Comparison of ENCODE assay signal across 15 mouse cellular contexts in genomic region chr11:118750745-118751330, GRCm38 (mm10).
DNase-seq lines count a peak whose midpoint lies in the region; ATAC-seq and TF ChIP-seq lines count a peak whose summit lies in the region.
"Had no signal": no experiment of that assay in that cellular context is flagged by ENCODE, and none has a peak within 500 bp of the region (broad histone marks: within the 10 kb centered on the region; RNA-seq: fewer than 3 reads in every experiment).

No protein-coding gene starts in this region.

- no peaks in the 10 kb centered on the region for H3K9me3 ChIP-seq in forebrain, embryonic 13.5 days (replicated peaks)
- H3K9me3 ChIP-seq in forebrain, embryonic 10.5 days, result no peaks in the 10 kb centered on the region
- peaks cover 88% of the 10 kb centered on the region for H3K9me3 ChIP-seq in G1E (replicated peaks)
- H3K9me3 ChIP-seq: heart, embryonic 15.5 days; liver, embryonic 13.5 days; midbrain, embryonic 15.5 days had no signal

- H3K27ac ChIP-seq in forebrain, embryonic 13.5 days, result peak overlapping the region; percentile 61; the same call in 1 of the 2 replicates
- no peak overlapping the region for H3K27ac ChIP-seq in forebrain, embryonic 10.5 days
- H3K27ac ChIP-seq: heart, embryonic 15.5 days; liver, embryonic 13.5 days had no signal

- no peak for DNase-seq in forebrain, embryonic 10.5 days (ENCODE audit: extremely low spot score, low spot score)
- peak; percentile 25 for DNase-seq in kidney, adult 18-20 months
- no peak for DNase-seq in kidney, adult 8-10 months
- no peak for DNase-seq in G1E (ENCODE audit: low spot score)
- DNase-seq in cerebellum, adult 8-10 months, result peak; percentile 93
- DNase-seq in ovary, postnatal 36 days (ENCODE audit: low spot score), result no peak
- DNase-seq: adrenal gland, adult 8-10 months; heart, adult 18-20 months; kidney, postnatal 4 days; liver, embryonic 13.5 days; right cerebral cortex, postnatal 14 days had no signal

- no peak overlapping the region for H3K9ac ChIP-seq in forebrain, embryonic 13.5 days
- H3K9ac ChIP-seq: heart, embryonic 15.5 days; liver, embryonic 13.5 days; midbrain, embryonic 15.5 days had no signal

- ATAC-seq in forebrain, embryonic 13.5 days, result no peak
- ATAC-seq in G1E (ENCODE audit: extremely low read depth, insufficient number of reproducible peaks, low FRiP score, poor library complexity, severe bottlenecking), result no peak
- no peak for ATAC-seq in frontal cortex, adult (ENCODE audit: low TSS enrichment)
- ATAC-seq: midbrain, embryonic 15.5 days had no signal

- WGBS in forebrain, embryonic 13.5 days, result 83% methylated on average over 11 of the region's 11 CpGs
- WGBS in forebrain, embryonic 10.5 days, result 81% methylated on average over 11 of the region's 11 CpGs

- H3K36me3 ChIP-seq in forebrain, embryonic 13.5 days (ENCODE audit: poor library complexity, severe bottlenecking), result no peaks in the 10 kb centered on the region
- H3K36me3 ChIP-seq in forebrain, embryonic 10.5 days (replicated peaks), result no peaks in the 10 kb centered on the region
- no peaks in the 10 kb centered on the region for H3K36me3 ChIP-seq in G1E (replicated peaks)
- H3K36me3 ChIP-seq: heart, embryonic 15.5 days; liver, embryonic 13.5 days; midbrain, embryonic 15.5 days had no signal

- H3K4me1 ChIP-seq in forebrain, embryonic 13.5 days, result peaks cover 69% of the 10 kb centered on the region
- peaks cover 19% of the 10 kb centered on the region for H3K4me1 ChIP-seq in forebrain, embryonic 10.5 days
- no peaks in the 10 kb centered on the region for H3K4me1 ChIP-seq in G1E (ENCODE audit: insufficient read depth, low read depth, low read length)
- H3K4me1 ChIP-seq: liver, embryonic 13.5 days had no signal

- no peak overlapping the region for H3K4me2 ChIP-seq in forebrain, embryonic 13.5 days
- H3K4me2 ChIP-seq: heart, embryonic 15.5 days; liver, embryonic 13.5 days; midbrain, embryonic 15.5 days had no signal

- no peak for TF ChIP-seq CTCF in G1E (IDR thresholded peaks at IDR 0.05; ENCODE audit: low read depth, low read length)

- H3K27me3 ChIP-seq in forebrain, embryonic 13.5 days, result no peaks in the 10 kb centered on the region
- peaks cover 19% of the 10 kb centered on the region for H3K27me3 ChIP-seq in forebrain, embryonic 10.5 days (ENCODE audit: poor library complexity, severe bottlenecking)
- H3K27me3 ChIP-seq in G1E (ENCODE audit: insufficient read depth, low read length), result no peaks in the 10 kb centered on the region; the same call in 1 of the 2 replicates
- H3K27me3 ChIP-seq: midbrain, embryonic 15.5 days had no signal

- H3K4me3 ChIP-seq in forebrain, embryonic 13.5 days, result no peak overlapping the region
- no peak overlapping the region for H3K4me3 ChIP-seq in forebrain, embryonic 10.5 days
- H3K4me3 ChIP-seq in G1E (ENCODE audit: low read depth, low read length), result peak overlapping the region; percentile 31; the same call in 1 of the 2 replicates
- H3K4me3 ChIP-seq: heart, embryonic 15.5 days; liver, embryonic 13.5 days; midbrain, embryonic 15.5 days had no signal

Comparison
In these comparisons a context has a peak if more than half of its experiments do, and no peak if none do; other contexts are left out.
1. DNase-seq: peak in kidney, adult 18-20 months (single experiment) and cerebellum, adult 8-10 months (single experiment); none in forebrain, embryonic 10.5 days (single experiment), kidney, adult 8-10 months (0 of 2), G1E (single experiment) and ovary, postnatal 36 days (single experiment).